Mouse (Mus musculus) kidney, embryonic 14.5 days (tissue): ENCODE measurements around the gene Msl2. TPM values are rescaled to one million over a fixed set of nuclear protein-coding genes. Genes with fewer than 3 reads are reported as not detected.

ENCODE experiments used
- ATAC-seq: fragments of 200-750 bp; cut with Nextera tagmentation; 2 replicates; pipeline ENCODE4 v1.8.0; 2017; ENCODE audit warnings: moderate number of reproducible peaks, mild to moderate bottlenecking, moderate TSS enrichment, moderate library complexity; ENCODE audit not compliant: low FRiP score, low TSS enrichment
- H3K27ac ChIP-seq: fragments of 300-500 bp; sonication (generic); 2 replicates; pipeline ENCODE4 v1.5.1; 2014; ENCODE audit warnings: low read depth, mild to moderate bottlenecking, low read length, moderate library complexity, mixed read lengths
- H3K27me3 ChIP-seq: fragments of 300-500 bp; sonication (generic); 2 replicates; pipeline ENCODE4 v1.6.1; 2014; ENCODE audit warnings: mild to moderate bottlenecking, low read length; ENCODE audit not compliant: control insufficient read depth, insufficient read depth
- H3K36me3 ChIP-seq: fragments of 300-500 bp; sonication (generic); 2 replicates; pipeline ENCODE4 v1.6.1; 2014; ENCODE audit warnings: low read length, mixed read lengths; ENCODE audit not compliant: control insufficient read depth, insufficient read depth
- H3K4me1 ChIP-seq: fragments of 300-500 bp; sonication (generic); 2 replicates; pipeline ENCODE4 v1.6.1; 2014; ENCODE audit warnings: low read length, mixed read lengths; ENCODE audit not compliant: control insufficient read depth, insufficient read depth
- H3K4me2 ChIP-seq: fragments of 300-500 bp; sonication (generic); replicated peaks from 2 replicates; pipeline ENCODE4 v1.6.1; 2014; ENCODE audit warnings: low read depth, mild to moderate bottlenecking, low read length
- H3K4me3 ChIP-seq: fragments of 300-500 bp; sonication (generic); 2 replicates; pipeline ENCODE4 v1.5.1; 2014; ENCODE audit warnings: mild to moderate bottlenecking, low read length
- H3K9ac ChIP-seq: fragments of 300-500 bp; sonication (generic); 2 replicates; pipeline ENCODE4 v1.6.1; 2014; ENCODE audit warnings: low read depth, mild to moderate bottlenecking, low read length, moderate library complexity
- H3K9me3 ChIP-seq: fragments of 300-500 bp; sonication (generic); 2 replicates; pipeline ENCODE4 v1.6.1; 2016; ENCODE audit warnings: low read length; ENCODE audit not compliant: control insufficient read depth
- WGBS: fragments of 180-500 bp; shearing (Covaris S2); extraction: QIAGEN DNeasy Blood & Tissue Kit; methylation state at CpG from one replicate; pipeline ENCODE4 v1.1.7; 2014; 5-methylcytosine and 5-hydroxymethylcytosine counted together
- polyA plus RNA-seq: library from polyadenylated mRNA; unstranded; fragments of >200 nt; fragmentation: Nextera tagmentation; extraction: Ambion mirVana; gene quantifications from 2 replicates; pipeline ENCODE4 v1.2.1, GENCODE M21; 2014

Gene Msl2
- polyA plus RNA-seq, 1 experiment from 2014 or later: 9.7 TPM

GRCm38 (mm10) chr9:101102288-101102687 is 28.4 kb downstream of the Msl2 start:
- no peak for ATAC-seq
- peaks cover 43% of the 10 kb centered on the region for H3K36me3 ChIP-seq
- WGBS: 84% methylated on average over 3 of the region's 3 CpGs

GRCm38 (mm10) chr9:101104931-101105330 is 31.0 kb downstream of the Msl2 start:
- H3K4me2 ChIP-seq: no peak overlapping the region
- WGBS: 66% methylated on average over 11 of the region's 11 CpGs
- H3K36me3 ChIP-seq: peaks cover 44% of the 10 kb centered on the region
- H3K27ac ChIP-seq: no peak overlapping the region
- no peaks in the 10 kb centered on the region for H3K27me3 ChIP-seq
- H3K4me3 ChIP-seq: no peak overlapping the region
- no peaks in the 10 kb centered on the region for H3K4me1 ChIP-seq
- no peak overlapping the region for H3K9ac ChIP-seq
- no peaks in the 10 kb centered on the region for H3K9me3 ChIP-seq
- ATAC-seq: no peak

More at GRCm38 (mm10) chr9:101102288-101102687, 28.4 kb downstream of the Msl2 start:
- H3K4me2 ChIP-seq: no peak overlapping the region
- no peak overlapping the region for H3K9ac ChIP-seq
- peaks cover 5% of the 10 kb centered on the region for H3K9me3 ChIP-seq
- H3K27ac ChIP-seq: no peak overlapping the region
- H3K4me1 ChIP-seq: no peaks in the 10 kb centered on the region
- H3K4me3 ChIP-seq: no peak overlapping the region
- no peaks in the 10 kb centered on the region for H3K27me3 ChIP-seq

- peaks cover 40% of the 10 kb centered on the region for H3K36me3 ChIP-seq
- 95% methylated on average over 6 of the region's 6 CpGs for WGBS
- H3K9me3 ChIP-seq: no peaks in the 10 kb centered on the region
These were observed 31.8 kb downstream of the Msl2 start for GRCm38 (mm10) chr9:101105735-101106134.

GRCm38 (mm10) chr9:101107386-101107785 is 33.5 kb downstream of the Msl2 start:
- H3K4me2 ChIP-seq: no peak overlapping the region
- no peak for ATAC-seq
- no peaks in the 10 kb centered on the region for H3K27me3 ChIP-seq
- H3K4me3 ChIP-seq: no peak overlapping the region
- no peaks in the 10 kb centered on the region for H3K9me3 ChIP-seq
- peaks cover 27% of the 10 kb centered on the region for H3K36me3 ChIP-seq
- 85% methylated on average over 3 of the region's 3 CpGs for WGBS
- no peaks in the 10 kb centered on the region for H3K4me1 ChIP-seq
- no peak overlapping the region for H3K9ac ChIP-seq
- H3K27ac ChIP-seq: no peak overlapping the region

More at GRCm38 (mm10) chr9:101105735-101106134, 31.8 kb downstream of the Msl2 start:
- no peak for ATAC-seq
- H3K9ac ChIP-seq: no peak overlapping the region
- no peak overlapping the region for H3K27ac ChIP-seq
- no peak overlapping the region for H3K4me2 ChIP-seq
- no peaks in the 10 kb centered on the region for H3K27me3 ChIP-seq
- no peaks in the 10 kb centered on the region for H3K4me1 ChIP-seq
- no peak overlapping the region for H3K4me3 ChIP-seq

GRCm38 (mm10) chr9:101110013-101110412 is 36.1 kb downstream of the Msl2 start:
- Histone ChIP-seq H3K9me3 (no peaks in the 10 kb centered on the region), H3K27ac (no peak overlapping the region), H3K4me3 (no peak overlapping the region), H3K4me1 (no peaks in the 10 kb centered on the region), H3K4me2 (no peak overlapping the region), H3K27me3 (no peaks in the 10 kb centered on the region), H3K36me3 (peaks cover 24% of the 10 kb centered on the region), H3K9ac (no peak overlapping the region)
- no peak; the same call in 1 of the 2 replicates for ATAC-seq
- 27% methylated on average over 3 of the region's 3 CpGs for WGBS

GRCm38 (mm10) chr9:101113317-101113716 is 39.4 kb downstream of the Msl2 start:
- Histone ChIP-seq H3K4me2 (no peak overlapping the region), H3K4me1 (no peaks in the 10 kb centered on the region), H3K36me3 (no peaks in the 10 kb centered on the region; the same call in 1 of the 2 replicates), H3K4me3 (no peak overlapping the region), H3K27me3 (no peaks in the 10 kb centered on the region), H3K9ac (no peak overlapping the region), H3K9me3 (no peaks in the 10 kb centered on the region), H3K27ac (no peak overlapping the region)
- 87% methylated on average over 4 of the region's 4 CpGs for WGBS
- no peak for ATAC-seq

- Histone ChIP-seq H3K9ac (no peak overlapping the region), H3K4me1 (no peaks in the 10 kb centered on the region), H3K4me2 (no peak overlapping the region), H3K9me3 (no peaks in the 10 kb centered on the region), H3K27ac (no peak overlapping the region), H3K27me3 (no peaks in the 10 kb centered on the region), H3K4me3 (no peak overlapping the region), H3K36me3 (no peaks in the 10 kb centered on the region; the same call in 1 of the 2 replicates)
- 71% methylated on average over 8 of the region's 8 CpGs for WGBS
- ATAC-seq: no peak
These were observed 40.4 kb downstream of the Msl2 start for GRCm38 (mm10) chr9:101114182-101114884.

GRCm38 (mm10) chr9:101143635-101144034 is 69.7 kb downstream of the Msl2 start:
- Histone ChIP-seq H3K4me1 (no peaks in the 10 kb centered on the region), H3K9me3 (no peaks in the 10 kb centered on the region), H3K36me3 (peaks cover 33% of the 10 kb centered on the region; the same call in 1 of the 2 replicates), H3K27me3 (no peaks in the 10 kb centered on the region), H3K4me3 (no peak overlapping the region), H3K9ac (no peak overlapping the region), H3K4me2 (no peak overlapping the region), H3K27ac (no peak overlapping the region)
- 95% methylated on average over 4 of the region's 4 CpGs for WGBS
- ATAC-seq: no peak

GRCm38 (mm10) chr9:101152872-101153271 is 79.0 kb downstream of the Msl2 start:
- H3K27ac ChIP-seq: no peak overlapping the region
- H3K36me3 ChIP-seq: peaks cover 17% of the 10 kb centered on the region; the same call in 1 of the 2 replicates
- H3K27me3 ChIP-seq: no peaks in the 10 kb centered on the region
- H3K4me1 ChIP-seq: no peaks in the 10 kb centered on the region
- no peak overlapping the region for H3K4me2 ChIP-seq
- no peak for ATAC-seq
- no peak overlapping the region for H3K9ac ChIP-seq
- WGBS: 80% methylated on average over 5 of the region's 5 CpGs
- no peaks in the 10 kb centered on the region for H3K9me3 ChIP-seq
- H3K4me3 ChIP-seq: no peak overlapping the region
